Mouse (Mus musculus): Measurements from ENCODE around the gene Hrc. TPM values are rescaled to one million over a fixed set of nuclear protein-coding genes. Genes with fewer than 3 reads are reported as not detected.

Gene Hrc
- total and polyA plus RNA-seq, 3 experiments: 0.22 TPM; not detected in 2

DNA sequence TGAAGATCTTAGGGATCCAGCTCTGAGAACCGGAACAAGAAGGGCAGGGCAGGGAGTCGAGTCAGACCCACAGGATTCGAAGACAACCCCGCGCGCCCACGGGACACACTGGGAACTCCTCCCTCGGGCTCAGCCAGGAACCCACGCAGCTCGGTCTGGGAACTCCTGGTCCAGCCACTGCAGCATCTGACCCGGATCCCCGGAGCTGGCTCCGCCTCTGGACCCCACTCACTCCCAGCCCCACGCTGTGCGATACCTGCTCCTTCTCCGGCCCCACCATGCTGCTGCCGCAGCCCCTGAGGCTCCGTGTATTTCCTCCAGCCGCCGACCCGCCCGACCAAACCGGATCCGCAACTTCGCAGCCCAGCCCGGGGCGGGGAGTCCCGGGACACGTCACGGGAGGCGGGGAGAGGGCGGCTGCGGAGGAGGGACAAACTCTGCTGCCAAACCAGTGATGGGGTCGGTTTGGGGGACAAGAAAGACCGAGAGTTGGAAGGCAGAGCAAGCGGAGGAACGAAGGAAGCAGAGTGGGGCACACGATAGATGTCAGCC, 1.6 kb upstream of the Hrc start, which contains the start of gene Trpm4 (continued):
- TF ChIP-seq MYC (IDR thresholded peaks at IDR 0.05; ENCODE audit: low read depth, low read length) (no peak), RAD21 (IDR thresholded peaks at IDR 0.05; ENCODE audit: low read depth, low read length) (no peak), USF1 (IDR thresholded peaks at IDR 0.05; ENCODE audit: low read depth, low read length) (no peak), NRF1 (IDR thresholded peaks at IDR 0.05; ENCODE audit: insufficient read depth, low read depth, low read length, poor library complexity, severe bottlenecking) (no peak), TBP (IDR thresholded peaks at IDR 0.05; ENCODE audit: low read depth, low read length) (no peak), CHD2 (IDR thresholded peaks at IDR 0.05; ENCODE audit: low read length) (no peak), BHLHE40 (IDR thresholded peaks at IDR 0.05; ENCODE audit: borderline replicate concordance, low read depth, low read length) (no peak), POLR2A (IDR thresholded peaks at IDR 0.05; ENCODE audit: control insufficient read depth in 1 of 2, insufficient read depth in 1 of 2, low read depth in 1 of 2, low read length in 2 of 2, poor library complexity in 1 of 2) (peak in 1 of 2 experiments; percentile 56; a peak in 1 of 4 replicates), ELF1 (IDR thresholded peaks at IDR 0.05; ENCODE audit: low read depth, low read length) (no peak), USF2 (IDR thresholded peaks at IDR 0.05; ENCODE audit: borderline replicate concordance in 1 of 2, insufficient read depth in 1 of 2, low read depth in 1 of 2, low read length in 2 of 2) (no peak)

DNA sequence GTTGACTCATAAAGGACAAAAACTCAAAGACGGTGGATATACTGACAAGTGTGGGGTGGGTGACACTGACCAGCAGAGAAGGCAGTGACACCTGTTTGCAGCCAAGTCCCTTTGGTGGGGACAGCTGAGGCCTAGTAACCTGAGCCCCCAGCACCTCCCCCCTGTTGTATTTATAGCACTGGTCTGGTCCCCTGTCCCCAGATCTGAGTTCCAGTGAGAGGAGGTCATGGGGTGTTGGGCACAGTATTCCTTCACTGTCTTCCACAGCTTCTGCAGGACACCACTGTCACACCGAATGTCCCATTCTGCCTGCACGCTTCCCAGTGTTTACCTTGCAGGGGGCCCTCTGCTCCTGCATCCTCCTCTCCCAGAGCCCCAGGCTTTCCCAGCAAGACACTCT, 485 bp upstream of the Hrc start:
- Histone ChIP-seq H3K79me2 (ENCODE audit: control insufficient read depth, insufficient read depth, low read length, poor library complexity) (peaks cover 1% of the 10 kb centered on the region; the same call in 1 of the 2 replicates), H3K9me3 (replicated peaks; ENCODE audit: insufficient read depth, low read length) (no peaks in the 10 kb centered on the region), H3K36me3 (ENCODE audit: control insufficient read depth in 1 of 2, insufficient read depth in 2 of 2, low read length in 2 of 2) (0 out of 4 replicates have a peak, but pooled peaks cover 0 to 5% of the 10 kb centered on the region in 2 experiments), H3K27me3 (ENCODE audit: control insufficient read depth in 1 of 2, insufficient read depth in 2 of 2, low read length in 2 of 2) (no peaks in the 10 kb centered on the region), H3K9ac (ENCODE audit: control insufficient read depth, low read depth, low read length, poor library complexity, severe bottlenecking) (no peak overlapping the region), H3K4me1 (ENCODE audit: control insufficient read depth in 1 of 2, insufficient read depth in 2 of 2, low read length in 2 of 2) (peaks cover 6 to 14% of the 10 kb centered on the region in 2 experiments), H3K4me3 (ENCODE audit: control insufficient read depth in 1 of 2, insufficient read depth in 1 of 2, low read depth in 2 of 2, low read length in 2 of 2) (no peak overlapping the region), H3K27ac (ENCODE audit: control insufficient read depth, low read depth, low read length) (no peak overlapping the region)
- no peak for TF ChIP-seq CTCF (IDR thresholded peaks at IDR 0.05 in 2 of 3, conservative IDR thresholded peaks at IDR 0.05 in 1 of 3; ENCODE audit: control insufficient read depth in 1 of 3, insufficient read depth in 1 of 3, low read depth in 2 of 3, low read length in 3 of 3, poor library complexity in 1 of 3, severe bottlenecking in 1 of 3)
- TF ChIP-seq BHLHE40 (IDR thresholded peaks at IDR 0.05; ENCODE audit: borderline replicate concordance, low read depth, low read length): no peak
- TF ChIP-seq GATA1 (IDR thresholded peaks at IDR 0.05; ENCODE audit: low read depth, low read length): no peak
- no peak for TF ChIP-seq KAT2A (conservative IDR thresholded peaks at IDR 0.05; ENCODE audit: low read depth, low read length)
- TF ChIP-seq MEF2A (IDR thresholded peaks at IDR 0.05; ENCODE audit: extremely low read depth, insufficient replicate concordance, low read depth, low read length, poor library complexity, severe bottlenecking): no peak
- no peak for TF ChIP-seq GABPA (IDR thresholded peaks at IDR 0.05; ENCODE audit: low read depth, low read length)
- no peak for TF ChIP-seq CHD2 (IDR thresholded peaks at IDR 0.05; ENCODE audit: low read length)
- TF ChIP-seq ZMIZ1 (IDR thresholded peaks at IDR 0.05; ENCODE audit: low read depth, low read length): no peak
- no peak for TF ChIP-seq CHD1 (IDR thresholded peaks at IDR 0.05; ENCODE audit: low read depth, low read length)
- no peak for TF ChIP-seq MYB (IDR thresholded peaks at IDR 0.05; ENCODE audit: low read depth, low read length)
- no peak for TF ChIP-seq TCF12 (IDR thresholded peaks at IDR 0.05; ENCODE audit: low read depth, low read length)
- TF ChIP-seq POLR2AphosphoS5 (IDR thresholded peaks at IDR 0.05; ENCODE audit: borderline replicate concordance, low read depth, low read length): no peak
- TF ChIP-seq EP300 (IDR thresholded peaks at IDR 0.05; ENCODE audit: low read depth in 1 of 2, low read length in 2 of 2): no peak
- no peak for TF ChIP-seq MAX (IDR thresholded peaks at IDR 0.05; ENCODE audit: low read length)
- no peak for TF ChIP-seq MYC (IDR thresholded peaks at IDR 0.05; ENCODE audit: low read depth, low read length)
- no peak for DNase-seq (ENCODE audit: low read depth, low spot score)
